Mouse (Mus musculus) frontal cortex, postnatal 10 days (tissue): Measurements from ENCODE around the gene Thsd7a.

Experiments
- DNase-seq, 2 experiments: peaks; one replicate each; pipeline ENCODE4 v3.0.0; 2022; ENCODE audit warnings: low spot score in 2 of 2, mixed read lengths in 1 of 2

The Thsd7a gene

GRCm38 (mm10) chr6:12693239-12693638 is 56.0 kb downstream of the Thsd7a start:
- no peak for DNase-seq

DNA sequence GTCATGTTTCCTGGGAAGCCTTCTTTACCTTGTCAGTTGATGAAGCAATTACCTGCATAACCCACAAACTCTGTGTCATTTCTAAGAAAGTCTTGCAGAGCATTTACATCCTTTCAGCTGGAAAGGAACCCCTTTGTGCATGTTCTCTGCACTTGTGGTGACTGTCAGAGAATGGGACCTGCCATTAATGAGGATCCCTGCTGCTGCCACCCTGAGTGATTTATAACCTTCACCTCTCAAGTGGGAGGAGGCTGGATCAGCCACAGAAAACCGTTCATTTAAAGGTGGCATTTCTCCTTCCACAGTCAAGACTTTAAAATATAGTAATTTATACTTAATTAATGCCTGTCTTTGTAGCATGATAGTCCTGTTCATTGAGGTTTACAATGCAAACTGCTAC is 99.6 kb downstream of the Thsd7a start:
- DNase-seq, result no peak

DNA sequence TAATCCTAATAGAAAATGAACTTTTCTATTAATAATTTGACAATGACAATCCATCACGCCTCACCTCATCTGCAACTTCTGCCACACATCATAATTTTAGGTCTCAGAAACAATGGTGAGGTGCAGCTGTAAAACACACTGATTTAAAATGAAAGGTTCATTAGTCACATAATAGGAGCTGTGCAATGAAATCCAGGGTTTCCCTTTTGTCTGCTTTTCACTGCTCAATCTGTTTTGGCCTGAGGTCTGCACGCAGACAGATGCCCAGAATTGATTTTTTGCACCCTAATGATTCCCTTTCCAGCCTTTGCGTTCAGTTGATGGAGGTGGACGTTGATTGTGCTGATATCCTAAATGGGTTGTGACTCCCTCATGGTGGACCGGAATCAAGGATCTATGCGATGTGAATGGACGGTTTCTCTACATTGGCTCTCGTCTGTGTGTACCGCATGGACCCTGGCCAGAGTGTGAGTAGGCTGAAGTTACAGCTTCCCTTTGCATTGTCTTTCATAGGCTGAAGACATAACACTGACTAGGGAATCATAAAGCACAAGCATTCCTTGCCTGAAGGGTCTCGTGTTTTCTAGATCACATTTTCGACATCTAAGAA is 120.5 kb downstream of the Thsd7a start:
- no peak for DNase-seq

- no peak for DNase-seq
Measured at GRCm38 (mm10) chr6:12606638-12607246, 142.5 kb downstream of the Thsd7a start.

DNA sequence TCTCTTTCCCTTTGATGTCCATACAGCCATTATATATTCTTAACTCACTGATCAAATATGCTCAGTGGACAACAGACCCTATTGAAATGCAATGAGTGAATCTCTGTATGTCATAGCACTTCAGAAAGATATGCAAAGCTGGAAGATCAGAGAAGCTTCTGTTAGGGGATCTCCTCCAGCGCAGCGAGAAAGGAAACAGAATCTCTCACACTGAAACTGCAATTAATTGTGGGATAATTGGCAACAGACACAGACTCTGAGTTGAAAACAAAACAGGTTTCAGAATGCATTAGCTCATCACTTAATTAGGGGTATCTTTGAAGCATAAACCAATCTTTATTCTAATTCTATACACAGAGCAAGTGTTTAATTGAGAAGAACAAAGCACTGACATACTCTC is 146.3 kb downstream of the Thsd7a start:
- DNase-seq, result no peak

- DNase-seq, result no peak
Measured at GRCm38 (mm10) chr6:12602161-12602560, 147.0 kb downstream of the Thsd7a start.

- DNase-seq, result no peak
Measured at GRCm38 (mm10) chr6:12584456-12584855, 164.8 kb downstream of the Thsd7a start.

DNA sequence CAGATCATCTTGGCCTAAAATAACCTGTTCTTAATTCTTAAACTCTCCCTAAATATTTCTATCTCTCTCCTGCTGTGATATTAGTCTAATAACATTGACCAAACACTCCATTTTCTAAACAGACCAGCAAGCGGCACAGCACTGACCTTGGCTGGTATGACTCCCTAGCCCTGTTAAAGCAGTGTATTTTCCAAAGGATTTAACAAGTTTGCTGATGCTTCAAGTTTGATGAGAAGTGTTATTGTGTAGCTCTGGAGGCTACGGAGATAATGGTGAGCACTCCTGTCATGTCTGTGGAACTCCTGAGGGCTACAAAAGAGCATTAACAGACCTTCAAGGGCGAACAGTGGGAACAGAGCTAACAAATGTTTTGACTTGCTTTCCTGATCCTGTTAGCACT is 168.1 kb downstream of the Thsd7a start:
- no peak for DNase-seq

- no peak for DNase-seq
Measured at GRCm38 (mm10) chr6:12575619-12576216, 173.5 kb downstream of the Thsd7a start.

DNA sequence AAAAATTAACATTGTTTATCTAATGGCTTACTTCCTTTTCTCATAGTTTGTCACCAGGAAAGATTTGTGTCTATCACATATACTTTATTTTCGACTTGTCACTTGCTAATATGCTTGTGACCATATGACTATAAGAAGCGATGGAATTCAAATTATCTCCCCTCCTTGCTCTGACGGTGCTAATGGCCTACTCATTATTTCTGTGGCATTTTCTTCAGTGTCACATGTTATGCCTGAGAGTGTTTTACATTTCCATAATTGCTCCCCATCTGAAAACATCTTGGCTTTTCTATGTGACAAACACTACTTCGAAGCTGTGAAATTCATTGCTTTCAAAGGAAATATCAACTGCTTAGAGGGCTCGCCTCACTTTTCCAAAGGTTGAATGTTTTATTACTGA is 177.0 kb downstream of the Thsd7a start:
- DNase-seq, result no peak

DNA sequence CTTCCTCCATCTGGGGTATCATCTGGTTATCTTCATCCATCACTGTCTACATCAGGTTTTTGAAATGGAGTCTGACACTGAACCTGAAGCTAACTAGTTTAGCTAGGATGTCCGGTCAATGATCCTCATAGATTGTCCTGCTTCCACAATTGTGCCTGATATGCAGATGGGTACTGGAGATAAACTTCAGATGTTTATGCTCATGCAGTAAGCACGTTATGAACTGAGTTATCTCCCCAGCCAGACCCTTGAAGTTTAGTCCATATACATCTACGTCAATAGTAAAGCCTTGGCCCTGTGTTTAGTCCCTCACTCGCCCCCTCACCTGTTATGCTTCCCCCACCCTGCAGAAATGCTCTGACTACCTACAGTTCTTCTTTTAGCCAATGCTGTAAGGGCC is 184.1 kb downstream of the Thsd7a start:
- no peak for DNase-seq

- DNase-seq, result no peak
Measured at GRCm38 (mm10) chr6:12562336-12562735, 186.9 kb downstream of the Thsd7a start.

- no peak for DNase-seq
Measured at GRCm38 (mm10) chr6:12560500-12560899, 188.7 kb downstream of the Thsd7a start.

DNA sequence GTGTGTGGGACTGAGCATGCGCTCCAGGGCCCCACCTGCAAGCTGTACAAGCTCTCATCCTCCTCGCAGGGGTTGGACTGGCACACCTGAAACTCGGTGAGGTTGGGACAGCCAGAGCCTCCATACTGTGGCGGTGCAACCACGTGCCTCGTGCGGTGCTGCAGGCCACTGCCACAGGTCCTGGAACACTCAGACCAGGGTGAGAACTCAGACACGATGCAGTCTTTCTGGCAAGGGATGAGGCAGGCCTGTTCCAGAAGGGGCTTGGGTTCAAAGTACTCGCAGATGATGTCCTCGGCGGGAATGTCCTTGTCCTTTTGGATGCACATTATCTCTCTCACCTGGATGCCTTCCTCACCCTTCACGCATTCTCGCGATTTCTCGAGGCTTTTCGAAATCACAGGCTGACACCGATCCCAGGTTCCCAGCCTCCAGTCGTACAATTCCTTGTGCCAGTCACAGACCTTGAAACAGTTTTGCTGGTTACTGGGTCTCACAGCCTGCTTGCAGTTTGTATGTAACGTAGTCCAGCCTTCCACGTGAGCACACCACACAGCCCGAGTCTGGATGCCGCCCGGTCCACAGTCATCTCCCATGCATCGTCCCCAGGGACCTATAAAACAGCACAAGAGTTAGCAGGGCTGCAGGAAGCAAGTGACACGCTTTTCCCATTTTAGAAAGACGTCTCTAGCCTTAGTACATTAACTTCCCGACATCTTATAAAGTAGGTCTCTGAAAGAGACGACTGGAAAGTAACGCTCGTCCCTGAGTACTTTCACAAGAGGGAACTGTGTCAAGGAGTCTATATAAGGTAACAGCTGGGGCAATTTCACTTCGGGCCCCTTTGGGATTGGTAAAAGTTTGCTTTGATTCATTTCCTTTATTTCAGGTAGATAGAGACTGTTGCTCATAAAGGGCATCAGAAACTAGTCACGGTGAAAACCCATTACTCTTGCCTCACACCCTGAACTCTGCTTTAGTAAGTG is 193.8 kb downstream of the Thsd7a start:
- DNase-seq, result no peak

DNA sequence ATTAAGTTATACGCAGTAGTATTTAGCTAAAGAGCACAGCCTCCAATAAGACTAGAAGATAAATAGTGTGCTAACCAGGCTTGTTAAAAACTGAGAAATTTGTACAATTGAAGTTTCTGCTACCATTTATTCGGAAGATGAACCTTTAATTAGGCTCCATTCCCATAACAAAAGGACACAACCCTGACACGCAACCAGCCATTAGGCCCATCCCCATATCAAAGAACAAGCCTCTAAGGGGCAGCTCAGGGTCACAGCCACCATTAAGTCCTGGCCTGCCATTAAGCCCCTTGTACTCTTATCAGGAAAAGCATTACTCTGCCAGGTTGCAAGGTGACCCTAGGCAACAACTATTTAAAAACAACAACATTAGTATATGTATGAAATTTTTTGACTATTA is 198.0 kb downstream of the Thsd7a start:
- DNase-seq, result no peak

- no peak for DNase-seq
Measured at GRCm38 (mm10) chr6:12550054-12550655, 199.1 kb downstream of the Thsd7a start.

DNA sequence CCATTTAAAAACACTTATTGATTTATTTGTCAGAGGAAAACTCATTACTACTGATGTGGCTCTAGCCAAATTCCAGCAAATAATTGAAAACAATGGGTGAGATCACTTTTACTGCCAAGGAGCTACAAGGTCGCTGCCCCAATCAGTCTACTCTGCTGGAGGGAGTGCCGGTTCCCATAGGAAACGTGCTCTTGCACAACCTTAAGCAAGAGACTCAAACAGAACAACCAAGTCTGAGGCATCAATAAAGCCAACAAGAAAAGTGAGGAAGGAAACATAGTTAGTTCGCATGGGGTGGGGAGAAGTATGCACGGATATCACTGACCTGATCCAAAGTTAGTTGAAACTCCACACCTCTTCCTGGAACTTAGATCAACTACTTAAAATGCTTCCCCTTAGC is 205.1 kb downstream of the Thsd7a start:
- DNase-seq, result no peak

- DNase-seq, result no peak
Measured at GRCm38 (mm10) chr6:12542496-12542895, 206.7 kb downstream of the Thsd7a start.

DNA sequence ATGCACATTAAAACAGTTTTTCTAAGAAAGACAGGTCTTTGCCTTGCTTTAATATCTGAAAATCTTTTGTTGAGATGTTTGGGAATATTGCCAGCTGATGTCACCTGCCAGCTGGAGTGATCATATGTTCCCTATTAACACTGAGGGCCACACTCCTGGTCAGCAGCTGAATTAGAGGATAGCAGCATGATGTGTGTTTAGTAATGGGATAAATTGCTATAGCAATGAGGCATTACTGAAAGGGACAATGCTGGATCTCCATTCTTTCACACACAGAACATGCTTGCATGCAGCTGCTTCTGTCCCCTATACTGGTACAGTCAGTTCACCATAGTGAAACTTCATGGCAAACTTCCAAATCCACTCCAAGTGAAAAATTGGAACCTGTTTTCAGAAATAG is 230.1 kb downstream of the Thsd7a start:
- no peak for DNase-seq

- no peak for DNase-seq
Measured at GRCm38 (mm10) chr6:12518283-12518903, 230.8 kb downstream of the Thsd7a start.

GRCm38 (mm10) chr6:12517726-12518125 is 231.5 kb downstream of the Thsd7a start:
- no peak for DNase-seq
